Mouse (Mus musculus) erythroblast, embryonic 14.5 days (primary cell): ENCODE measurements around the gene Irf7.

Experiments
- GATA1 ChIP-seq: IDR thresholded peaks from 2 replicates; pipeline ENCODE4 v1.6.1; 2012; ENCODE audit warnings: low read length, inconsistent platforms, mixed read lengths
- TAL1 ChIP-seq: IDR thresholded peaks from 3 replicates; pipeline ENCODE4 v1.6.1; 2012; ENCODE audit warnings: low read length, inconsistent platforms, mixed read lengths

DNA sequence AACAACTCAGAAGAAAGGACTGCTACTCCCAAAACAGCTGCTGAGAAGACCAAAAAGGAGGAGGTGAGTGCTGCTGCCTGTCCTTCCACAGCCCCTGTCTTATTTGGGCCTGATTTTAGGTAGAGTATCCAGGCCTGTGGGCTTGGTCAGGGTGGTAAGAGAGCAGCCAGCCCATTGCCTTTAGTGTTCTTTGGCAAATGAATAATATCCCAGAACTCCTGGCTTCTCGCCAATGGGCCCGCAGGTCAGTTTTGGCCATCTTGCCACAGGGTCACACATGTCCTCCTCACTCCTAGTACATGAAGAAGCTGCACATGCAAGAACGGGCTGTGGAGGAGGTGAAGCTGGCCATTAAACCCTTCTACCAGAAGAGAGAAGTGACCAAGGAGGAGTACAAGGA lies 4.8 kb downstream of the Irf7 start:
- TF ChIP-seq GATA1 = no peak
- TF ChIP-seq TAL1 = no peak
